Mouse (Mus musculus): ENCODE measurements around the gene Mfsd13b. TPM values are rescaled to one million over a fixed set of nuclear protein-coding genes. Genes with fewer than 3 reads are reported as not detected.

The Mfsd13b gene
- total and polyA plus RNA-seq, 3 experiments = not detected

DNA sequence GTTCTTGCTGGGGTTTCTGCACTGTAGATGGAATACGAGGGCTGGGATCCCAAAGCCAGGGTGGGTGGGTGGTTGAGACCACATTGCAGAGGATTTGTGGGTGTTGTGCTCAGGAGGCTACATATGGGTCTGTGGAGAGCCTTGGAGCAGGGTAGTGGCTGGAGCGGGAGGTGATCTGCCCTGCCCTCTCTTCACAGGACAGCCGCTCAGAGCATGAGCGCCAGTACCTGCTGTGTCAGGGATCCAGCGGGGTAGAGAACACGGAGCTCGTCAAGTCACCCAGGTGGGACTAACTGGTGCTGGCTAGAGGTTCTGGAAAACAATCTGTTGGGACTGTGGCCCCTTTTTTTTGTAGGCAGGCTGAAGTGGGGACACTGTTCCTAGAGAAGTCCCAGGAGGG, 49.2 kb upstream of the Mfsd13b start:
- H3K4me2 ChIP-seq (ENCODE audit: insufficient read depth, low read depth, poor library complexity, severe bottlenecking) = no peak overlapping the region
- no peak overlapping the region for H3K9ac ChIP-seq (ENCODE audit: insufficient read depth, low read depth)

DNA sequence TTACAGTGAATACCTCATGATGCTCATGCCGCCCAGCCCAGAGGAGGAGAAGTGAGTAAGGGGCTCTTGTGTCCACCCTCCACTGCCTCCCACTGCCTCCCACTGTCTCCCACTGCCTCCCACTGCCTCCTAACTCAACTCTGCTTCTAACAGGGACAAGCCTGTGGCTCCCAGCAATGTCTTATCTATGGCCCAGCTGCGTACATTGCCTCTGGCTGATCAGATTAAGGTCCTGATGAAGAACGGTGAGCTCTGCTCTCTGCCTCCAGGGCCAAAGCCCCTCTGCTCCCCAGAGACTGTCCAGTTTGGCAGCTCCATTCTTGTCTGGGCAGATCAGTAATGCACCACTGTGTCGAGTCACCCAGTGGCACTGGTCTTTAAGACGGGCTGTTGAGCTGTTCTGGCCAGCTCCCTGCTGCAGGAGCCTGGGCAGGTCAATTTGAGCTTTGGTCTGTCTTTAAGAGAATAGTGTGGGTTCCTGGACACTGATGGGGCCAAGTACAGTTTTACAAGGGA, 48.6 kb upstream of the Mfsd13b start:
- no peak for TF ChIP-seq ETS1 (conservative IDR thresholded peaks at IDR 0.05; ENCODE audit: low read depth, low read length)
- TF ChIP-seq POLR2AphosphoS2 (IDR thresholded peaks at IDR 0.05; ENCODE audit: low read depth, low read length) = no peak
- TF ChIP-seq CHD1 (IDR thresholded peaks at IDR 0.05; ENCODE audit: low read depth, low read length) = no peak
- TF ChIP-seq MEF2A (IDR thresholded peaks at IDR 0.05; ENCODE audit: borderline replicate concordance, low read depth, low read length) = no peak
- no peak for TF ChIP-seq IRF4 (IDR thresholded peaks at IDR 0.05; ENCODE audit: low read depth, low read length)
- no peak for TF ChIP-seq CTCF (conservative IDR thresholded peaks at IDR 0.05 in 1 of 2, IDR thresholded peaks at IDR 0.05 in 1 of 2; ENCODE audit: low read depth in 2 of 2, low read length in 2 of 2)
- no peak for TF ChIP-seq KAT2A (IDR thresholded peaks at IDR 0.05; ENCODE audit: insufficient replicate concordance, low read length)
- TF ChIP-seq RCOR1 (conservative IDR thresholded peaks at IDR 0.05; ENCODE audit: low read depth, low read length) = no peak
- no peak for TF ChIP-seq RAD21 (IDR thresholded peaks at IDR 0.05; ENCODE audit: low read depth, low read length)
- TF ChIP-seq CHD2 (IDR thresholded peaks at IDR 0.05; ENCODE audit: low read length) = no peak
- no peak for TF ChIP-seq UBTF (IDR thresholded peaks at IDR 0.05; ENCODE audit: low read depth, low read length)
- no peak for TF ChIP-seq SIN3A (IDR thresholded peaks at IDR 0.05; ENCODE audit: low read length)
- no peak for TF ChIP-seq HCFC1 (IDR thresholded peaks at IDR 0.05; ENCODE audit: low read depth, low read length)
- TF ChIP-seq MAFK (IDR thresholded peaks at IDR 0.05; ENCODE audit: insufficient replicate concordance, low read length) = no peak
- TF ChIP-seq MAX (IDR thresholded peaks at IDR 0.05; ENCODE audit: low read length) = no peak
- TF ChIP-seq GABPA (IDR thresholded peaks at IDR 0.05; ENCODE audit: insufficient replicate concordance, low read depth, low read length) = no peak
- TF ChIP-seq EP300 (IDR thresholded peaks at IDR 0.05; ENCODE audit: low read length) = no peak
- TF ChIP-seq JUND (conservative IDR thresholded peaks at IDR 0.05; ENCODE audit: low read depth, low read length) = no peak
- no peak for TF ChIP-seq BHLHE40 (IDR thresholded peaks at IDR 0.05; ENCODE audit: low read depth, low read length)
- H3K27ac ChIP-seq (ENCODE audit: insufficient read depth, low read depth) = no peak overlapping the region
- H3K36me3 ChIP-seq (replicated peaks in 1 of 2; ENCODE audit: control insufficient read depth in 1 of 2, insufficient read depth in 1 of 2, low read length in 1 of 2) = peaks cover 76 to 100% of the 10 kb centered on the region in 2 experiments
- no peak for DNase-seq (ENCODE audit: extremely low read depth)
- H3K4me3 ChIP-seq (replicated peaks in 1 of 3; ENCODE audit: low read depth in 2 of 3, low read length in 2 of 3, poor library complexity in 1 of 3) = no peak overlapping the region
- no peaks in the 10 kb centered on the region for H3K79me2 ChIP-seq (replicated peaks; ENCODE audit: control insufficient read depth, extremely low read depth, insufficient read depth, poor library complexity, severe bottlenecking)
- H3K9ac ChIP-seq (ENCODE audit: insufficient read depth, low read depth) = no peak overlapping the region
- in situ Hi-C loops (cut with MboI; ENCODE audit: low pct_ligation_motif_present, low pct_unique_long_range_greater_than_20kb, low sequenced_read_pairs) (loop anchor here (10.0 kb wide), 1 partner anchor 181 kb away; no protein-coding TSS in a partner anchor), dilution Hi-C loops (cut with MboI; ENCODE audit: extremely low pct_ligation_motif_present, extremely low pct_unique_long_range_greater_than_20kb, low sequenced_read_pairs) (no loop called here)
- H3K4me1 ChIP-seq (ENCODE audit: control insufficient read depth in 1 of 2, insufficient read depth in 2 of 2) = no peaks in the 10 kb centered on the region
- no peak overlapping the region for H3K4me2 ChIP-seq (ENCODE audit: insufficient read depth, low read depth, poor library complexity, severe bottlenecking)
- no peaks in the 10 kb centered on the region for H3K27me3 ChIP-seq (replicated peaks)
- H3K9me3 ChIP-seq (replicated peaks; ENCODE audit: low read length) = no peaks in the 10 kb centered on the region

More for the DNA sequence above, 49.2 kb upstream of the Mfsd13b start:
- in situ Hi-C loops (cut with MboI; ENCODE audit: low pct_ligation_motif_present, low pct_unique_long_range_greater_than_20kb, low sequenced_read_pairs) (loop anchor here (10.0 kb wide), 1 partner anchor 182 kb away; no protein-coding TSS in a partner anchor), dilution Hi-C loops (cut with MboI; ENCODE audit: extremely low pct_ligation_motif_present, extremely low pct_unique_long_range_greater_than_20kb, low sequenced_read_pairs) (no loop called here)
- no peaks in the 10 kb centered on the region for H3K79me2 ChIP-seq (replicated peaks; ENCODE audit: control insufficient read depth, extremely low read depth, insufficient read depth, poor library complexity, severe bottlenecking)
- peaks cover 76 to 100% of the 10 kb centered on the region in 2 experiments for H3K36me3 ChIP-seq (replicated peaks in 1 of 2; ENCODE audit: control insufficient read depth in 1 of 2, insufficient read depth in 1 of 2, low read length in 1 of 2)
- no peaks in the 10 kb centered on the region for H3K9me3 ChIP-seq (replicated peaks; ENCODE audit: low read length)
- no peak for DNase-seq (ENCODE audit: extremely low read depth)
- no peaks in the 10 kb centered on the region for H3K27me3 ChIP-seq (replicated peaks)
- TF ChIP-seq POLR2AphosphoS2 (IDR thresholded peaks at IDR 0.05; ENCODE audit: low read depth, low read length) (no peak), HCFC1 (IDR thresholded peaks at IDR 0.05; ENCODE audit: low read depth, low read length) (no peak), ZC3H11A (IDR thresholded peaks at IDR 0.05; ENCODE audit: low read depth, low read length) (no peak), MAZ (IDR thresholded peaks at IDR 0.05; ENCODE audit: low read depth, low read length) (no peak)
- H3K4me1 ChIP-seq (ENCODE audit: control insufficient read depth in 1 of 2, insufficient read depth in 2 of 2) = no peaks in the 10 kb centered on the region
- H3K4me3 ChIP-seq (replicated peaks in 1 of 3; ENCODE audit: low read depth in 2 of 3, low read length in 2 of 3, poor library complexity in 1 of 3) = no peak overlapping the region
- H3K27ac ChIP-seq (ENCODE audit: insufficient read depth, low read depth) = no peak overlapping the region

Measured in CH12.LX (cell line).